Mouse (Mus musculus) heart, postnatal 0 days (tissue): ENCODE data around the gene Zan. TPM values are rescaled to one million over a fixed set of nuclear protein-coding genes. Genes with fewer than 3 reads are reported as not detected.

Experiments used
- ATAC-seq: fragments of 200-750 bp; cut with Nextera tagmentation; 2 replicates; pipeline ENCODE4 v1.8.0; 2017; ENCODE audit warnings: low read depth, moderate number of reproducible peaks, moderate library complexity; ENCODE audit not compliant: insufficient read depth
- DNase-seq: peaks from one replicate; pipeline ENCODE4 v3.0.0-alpha.2; 2016; ENCODE audit warnings: low spot score
- H3K27ac ChIP-seq: fragments of 300-500 bp; sonication (generic); 2 replicates; pipeline ENCODE4 v1.5.1; 2014; ENCODE audit warnings: low read depth, mild to moderate bottlenecking
- H3K27me3 ChIP-seq: fragments of 300-500 bp; sonication (generic); 2 replicates; pipeline ENCODE4 v1.6.1; 2014; ENCODE audit warnings: low read length, mixed read lengths; ENCODE audit not compliant: control insufficient read depth, insufficient read depth
- H3K36me3 ChIP-seq: fragments of 300-500 bp; sonication (generic); replicated peaks from 2 replicates; pipeline ENCODE4 v1.6.1; 2014; ENCODE audit warnings: low read length, mixed read lengths; ENCODE audit not compliant: control insufficient read depth, insufficient read depth
- H3K4me1 ChIP-seq: fragments of 300-500 bp; sonication (generic); 2 replicates; pipeline ENCODE4 v1.6.1; 2014; ENCODE audit warnings: antibody characterized with exemption; ENCODE audit not compliant: control insufficient read depth, insufficient read depth
- H3K4me2 ChIP-seq: fragments of 300-500 bp; sonication (generic); 2 replicates; pipeline ENCODE4 v1.6.1; 2014; ENCODE audit warnings: low read depth, mild to moderate bottlenecking, low read length, moderate library complexity
- H3K4me3 ChIP-seq: fragments of 300-500 bp; sonication (generic); 2 replicates; pipeline ENCODE4 v1.5.1; 2014; ENCODE audit warnings: low read depth, low read length
- H3K9ac ChIP-seq: fragments of 300-500 bp; sonication (generic); replicated peaks from 2 replicates; pipeline ENCODE4 v1.6.1; 2014; ENCODE audit warnings: low read depth, low read length, mixed read lengths
- H3K9me3 ChIP-seq: fragments of 300-500 bp; sonication (generic); replicated peaks from 2 replicates; pipeline ENCODE4 v1.6.1; 2016; ENCODE audit warnings: low read length; ENCODE audit not compliant: control insufficient read depth
- CTCF ChIP-seq: IDR thresholded peaks from 2 replicates; pipeline ENCODE4 v1.5.1; 2016; ENCODE audit warnings: antibody characterized with exemption, control low read depth, low read depth
- EP300 ChIP-seq: IDR thresholded peaks from 2 replicates; pipeline ENCODE4 v1.6.1; 2016; ENCODE audit warnings: antibody characterized with exemption, low read depth
- WGBS: fragments of 180-500 bp; shearing (Covaris S2); extraction: QIAGEN DNeasy Blood & Tissue Kit; methylation state at CpG from one replicate; pipeline ENCODE4 v1.1.7; 2014; 5-methylcytosine and 5-hydroxymethylcytosine counted together
- polyA plus RNA-seq: library from polyadenylated mRNA; unstranded; fragments of >200 nt; fragmentation: Nextera tagmentation; extraction: Ambion mirVana; gene quantifications from 2 replicates; pipeline ENCODE4 v1.2.1, GENCODE M21; 2015
- total RNA-seq: library from RNA; depleted of rRNA; stranded (reverse); fragments of >200 nt; gene quantifications from 2 replicates; pipeline ENCODE4 v1.2.3, GENCODE M21; 2014; ENCODE audit warnings: low replicate concordance

Gene Zan
- total and polyA plus RNA-seq, 2 experiments from 2014 or later = under 0.01 to 0.04 TPM

DNA sequence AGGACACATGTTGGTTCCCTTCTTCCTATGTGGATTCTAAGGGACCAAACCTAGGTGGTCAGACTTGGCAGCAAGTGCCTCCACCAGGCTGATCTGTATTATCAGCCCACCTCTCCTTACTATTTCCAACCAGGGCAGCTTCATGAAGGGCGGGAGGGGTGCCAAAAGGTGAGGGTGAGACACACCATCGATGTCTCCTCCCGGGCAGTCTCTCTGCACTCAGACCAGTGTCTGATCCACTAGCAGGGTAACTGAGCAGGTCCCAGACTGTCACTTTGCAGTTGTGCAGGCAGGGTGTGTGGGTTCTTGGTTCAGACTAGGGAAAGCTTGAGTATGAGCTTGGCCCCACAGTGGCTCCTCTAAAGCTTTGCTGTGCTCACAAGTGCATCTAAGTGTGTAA, 37.9 kb upstream of the Zan start:
- peaks cover 23% of the 10 kb centered on the region for H3K36me3 ChIP-seq
- H3K27ac ChIP-seq = no peak overlapping the region
- H3K4me1 ChIP-seq = peaks cover 20% of the 10 kb centered on the region
- H3K4me2 ChIP-seq = no peak overlapping the region
- ATAC-seq (no peak), DNase-seq (no peak)
- H3K27me3 ChIP-seq = no peaks in the 10 kb centered on the region
- WGBS = 72% methylated on average over 3 of the region's 3 CpGs
- TF ChIP-seq EP300 (no peak), CTCF (no peak)
- no peaks in the 10 kb centered on the region for H3K9me3 ChIP-seq
- H3K9ac ChIP-seq = no peak overlapping the region; the same call in 1 of the 2 replicates
- no peak overlapping the region for H3K4me3 ChIP-seq

DNA sequence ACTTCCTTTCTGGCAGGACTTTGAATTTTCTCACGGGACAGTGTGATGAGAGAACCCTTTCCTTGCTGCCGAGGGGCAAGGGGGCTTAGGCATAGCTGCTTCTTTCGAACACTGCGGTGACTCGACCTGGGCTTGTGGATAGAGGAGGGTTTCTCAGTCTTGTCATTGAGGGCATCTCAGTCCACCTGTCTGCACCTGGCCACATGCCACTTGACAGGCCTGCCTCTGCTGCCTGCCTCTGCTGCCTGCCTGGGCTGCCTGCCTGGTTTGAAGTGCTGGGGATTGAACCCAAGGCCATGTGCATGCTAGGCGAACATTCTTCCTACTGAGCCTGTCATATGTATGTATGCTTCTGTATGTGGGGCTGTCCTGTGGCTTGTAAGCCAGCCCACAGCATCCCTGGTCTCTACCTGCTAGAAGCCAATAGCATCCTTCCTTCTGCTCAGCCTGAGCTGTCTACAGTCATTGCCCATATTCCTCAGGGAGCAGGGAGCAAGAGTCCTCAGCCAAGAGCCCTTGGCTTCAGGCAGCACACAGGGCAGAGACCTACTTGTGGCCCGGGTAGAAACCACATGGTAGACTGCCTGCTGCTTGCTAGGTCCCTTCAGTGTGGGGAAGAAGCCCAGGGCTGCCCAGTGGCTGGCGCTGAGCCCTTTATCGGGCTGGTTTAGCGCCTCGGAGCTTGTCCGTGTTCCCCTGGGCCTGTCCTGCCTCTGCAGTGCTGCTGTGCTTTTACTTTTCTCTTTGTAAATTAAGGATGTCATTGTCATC, 37.3 kb upstream of the Zan start:
- Histone ChIP-seq H3K9ac (no peak overlapping the region), H3K4me1 (peaks cover 23% of the 10 kb centered on the region), H3K27ac (no peak overlapping the region), H3K4me2 (no peak overlapping the region), H3K27me3 (no peaks in the 10 kb centered on the region), H3K4me3 (no peak overlapping the region), H3K9me3 (no peaks in the 10 kb centered on the region), H3K36me3 (peaks cover 17% of the 10 kb centered on the region)
- ATAC-seq = no peak
- no peak for TF ChIP-seq CTCF
- no peak for TF ChIP-seq EP300
- 67% methylated on average over 12 of the region's 12 CpGs for WGBS
- no peak for DNase-seq

DNA sequence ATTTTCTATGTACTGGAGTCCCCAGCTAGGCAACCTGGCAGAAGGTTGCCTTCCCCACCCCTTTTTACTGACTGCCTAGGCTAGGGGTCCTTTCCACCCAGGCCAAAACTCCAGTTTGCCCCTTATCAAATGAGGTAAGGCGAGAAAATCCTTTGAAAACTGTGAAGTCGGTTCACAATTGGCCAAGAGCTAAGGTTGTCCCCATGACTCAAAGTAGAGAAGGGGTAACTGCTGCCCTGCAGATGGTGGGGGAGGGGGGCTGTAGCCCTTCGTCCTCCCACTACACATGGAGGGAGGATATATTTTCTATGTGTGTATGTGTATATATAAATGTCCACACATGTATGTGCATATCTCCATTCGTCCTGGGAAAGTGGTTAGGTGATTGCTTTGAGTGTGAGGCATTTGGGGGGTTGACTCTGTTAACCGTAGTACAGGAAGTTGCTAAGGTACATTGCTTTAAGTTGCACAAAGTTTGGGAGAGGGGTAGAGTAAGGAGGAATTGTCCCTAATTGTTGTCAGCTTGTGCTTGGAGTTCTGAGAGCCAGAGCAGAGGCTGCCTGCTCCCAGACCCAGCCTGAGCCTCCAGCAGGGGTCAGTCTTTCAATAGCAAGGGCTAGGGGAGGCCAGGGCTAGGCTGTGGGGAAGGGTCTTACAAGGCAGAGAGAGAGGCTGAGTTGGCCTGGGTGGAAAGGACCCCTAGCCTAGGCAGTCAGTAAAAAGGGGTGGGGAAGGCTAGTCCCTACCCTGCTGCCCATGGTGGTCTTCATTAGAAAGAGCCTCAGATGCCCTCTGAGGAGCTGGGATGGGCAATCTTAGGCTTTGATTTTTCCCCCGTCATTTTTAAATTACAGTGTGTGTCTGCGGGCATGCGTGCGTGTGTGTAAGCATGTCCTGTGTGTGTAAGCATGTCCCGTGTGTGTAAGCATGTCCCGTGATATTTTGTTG, 36.3 kb upstream of the Zan start:
- DNase-seq (no peak), ATAC-seq (no peak)
- no peak overlapping the region for H3K27ac ChIP-seq
- no peak overlapping the region for H3K4me3 ChIP-seq
- H3K36me3 ChIP-seq = peaks cover 10% of the 10 kb centered on the region
- H3K27me3 ChIP-seq = no peaks in the 10 kb centered on the region
- 65% methylated on average over 11 of the region's 11 CpGs for WGBS
- H3K4me2 ChIP-seq = no peak overlapping the region
- H3K9ac ChIP-seq = no peak overlapping the region
- H3K4me1 ChIP-seq = peaks cover 23% of the 10 kb centered on the region
- H3K9me3 ChIP-seq = no peaks in the 10 kb centered on the region
- no peak for TF ChIP-seq EP300
- TF ChIP-seq CTCF = peak; percentile 66

DNA sequence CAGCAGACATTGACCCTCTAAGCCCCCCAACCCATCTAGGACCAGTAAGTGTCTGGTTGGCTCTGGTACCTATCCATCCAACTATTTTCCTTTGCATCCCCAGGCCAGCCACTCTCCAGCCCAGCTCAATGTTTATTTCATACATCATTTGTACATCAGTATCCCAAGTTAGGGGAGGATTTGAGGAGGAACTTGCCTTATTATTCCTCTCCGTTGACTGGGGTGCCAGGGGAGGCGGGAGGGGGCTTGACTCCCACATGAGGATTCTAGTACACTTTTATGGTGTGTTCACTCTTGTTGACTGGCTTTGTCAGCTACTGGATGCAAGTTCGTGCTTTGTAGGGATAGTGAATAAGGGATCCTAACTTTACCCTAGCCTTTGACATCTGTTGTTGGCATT, 34.8 kb upstream of the Zan start:
- peak overlapping the region; percentile 99 for H3K4me2 ChIP-seq
- DNase-seq (no peak), ATAC-seq (no peak)
- H3K9ac ChIP-seq = peak overlapping the region; percentile 99; the same call in 1 of the 2 replicates
- H3K9me3 ChIP-seq = no peaks in the 10 kb centered on the region
- peaks cover 23% of the 10 kb centered on the region for H3K4me1 ChIP-seq
- H3K27ac ChIP-seq = no peak overlapping the region
- H3K36me3 ChIP-seq = peaks cover 3% of the 10 kb centered on the region; the same call in 1 of the 2 replicates
- WGBS = 73% methylated on average over 3 of the region's 3 CpGs
- H3K27me3 ChIP-seq = no peaks in the 10 kb centered on the region
- TF ChIP-seq EP300 (no peak), CTCF (no peak)
- H3K4me3 ChIP-seq = peak overlapping the region; percentile 100

DNA sequence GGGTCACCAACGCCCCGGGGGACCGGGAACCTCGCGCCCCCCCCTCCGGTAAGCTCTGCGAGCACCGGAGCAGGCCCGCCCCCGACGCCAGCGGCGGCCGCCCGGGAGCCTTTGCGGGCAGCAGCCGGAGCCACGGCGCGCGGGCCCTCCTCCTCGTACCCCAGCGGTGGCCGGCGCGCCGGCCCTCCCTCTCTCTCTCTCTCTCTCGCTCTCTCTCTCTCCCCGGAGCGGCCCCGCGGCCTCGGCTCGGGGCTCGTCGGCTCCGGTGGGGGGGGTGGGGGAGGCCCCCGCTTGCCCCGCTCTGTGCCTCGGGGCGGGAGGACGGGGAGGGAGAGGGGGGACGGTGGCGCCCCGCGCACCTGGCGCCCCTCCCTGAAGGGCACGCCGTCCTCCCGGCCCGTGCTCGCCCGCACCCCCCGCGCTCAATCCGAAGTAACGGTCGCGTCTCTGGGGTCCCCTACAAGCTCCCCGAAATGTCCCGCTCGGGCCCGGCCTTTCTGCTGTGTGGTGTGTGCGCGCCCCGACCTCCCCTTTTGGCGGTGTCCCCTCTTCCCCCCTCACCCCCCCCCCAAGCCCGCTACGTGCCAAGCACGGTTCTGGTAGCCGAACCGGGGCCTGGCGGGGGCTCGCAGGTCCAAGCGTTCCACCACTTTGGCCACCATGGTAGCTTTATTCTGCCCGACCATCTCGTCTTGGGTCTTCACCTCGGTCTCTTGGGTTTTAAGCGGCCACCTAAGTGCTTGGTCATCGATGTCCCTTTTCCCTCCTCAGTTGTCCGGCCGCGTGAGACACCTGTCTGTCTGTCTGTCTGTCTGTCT, 33.9 kb upstream of the Zan start:
- Histone ChIP-seq H3K4me2 (peak overlapping the region; percentile 99), H3K4me3 (peak overlapping the region; percentile 100), H3K36me3 (peaks cover 3% of the 10 kb centered on the region; the same call in 1 of the 2 replicates), H3K4me1 (peaks cover 23% of the 10 kb centered on the region), H3K27me3 (no peaks in the 10 kb centered on the region), H3K27ac (peak overlapping the region; percentile 88), H3K9ac (peak overlapping the region; percentile 99), H3K9me3 (no peaks in the 10 kb centered on the region)
- under 1% methylated on average over 55 of the region's 83 CpGs for WGBS
- TF ChIP-seq EP300 (no peak), CTCF (no peak)
- DNase-seq (no peak), ATAC-seq (peak; percentile 51)
